Mouse (Mus musculus) neutrophil, adult 5-6 weeks (primary cell): ENCODE measurements around the gene Fam107b. TPM values are rescaled to one million over a fixed set of nuclear protein-coding genes. Genes with fewer than 3 reads are reported as not detected.

Experiments
- ATAC-seq: fragments of 151-379, 151-347 bp; 2 replicates; pipeline ENCODE4 v1.8.0; 2017; ENCODE audit warnings: mild to moderate bottlenecking, moderate TSS enrichment; ENCODE audit not compliant: insufficient number of reproducible peaks, poor library complexity, low FRiP score, severe bottlenecking; ENCODE audit errors: extremely low read depth
- total RNA-seq: library from RNA; stranded (forward); fragments of 200-1000 nt; gene quantifications from 2 replicates; pipeline ENCODE4 v1.2.3, GENCODE M21; 2017

Fam107b gene
- total RNA-seq, 1 experiment from 2014 or later: 533 TPM

GRCm38 (mm10) chr2:3752893-3753292 is 182.6 kb downstream of the Fam107b start:
- no peak for ATAC-seq

GRCm38 (mm10) chr2:3753749-3754148 is 183.5 kb downstream of the Fam107b start:
- no peak for ATAC-seq

GRCm38 (mm10) chr2:3755936-3756335 is 185.6 kb downstream of the Fam107b start:
- ATAC-seq: no peak

GRCm38 (mm10) chr2:3758406-3758805 is 188.1 kb downstream of the Fam107b start:
- no peak for ATAC-seq

GRCm38 (mm10) chr2:3760234-3760836 is 190.0 kb downstream of the Fam107b start:
- ATAC-seq: no peak

- no peak for ATAC-seq
Observed at GRCm38 (mm10) chr2:3764136-3764535, 193.8 kb downstream of the Fam107b start.

- ATAC-seq: no peak
Observed at GRCm38 (mm10) chr2:3765957-3766783, 195.9 kb downstream of the Fam107b start.

GRCm38 (mm10) chr2:3769260-3769659 is 199.0 kb downstream of the Fam107b start:
- ATAC-seq: peak; percentile 74

GRCm38 (mm10) chr2:3769786-3770318 is 199.6 kb downstream of the Fam107b start:
- ATAC-seq: no peak

GRCm38 (mm10) chr2:3770383-3770782 is 200.1 kb downstream of the Fam107b start:
- no peak for ATAC-seq

- ATAC-seq: no peak
Observed at GRCm38 (mm10) chr2:3771483-3771882, 201.2 kb downstream of the Fam107b start.

- no peak for ATAC-seq
Observed at GRCm38 (mm10) chr2:3773089-3773488, 202.8 kb downstream of the Fam107b start.

- no peak for ATAC-seq
Observed at GRCm38 (mm10) chr2:3775569-3775968, 205.3 kb downstream of the Fam107b start.

GRCm38 (mm10) chr2:3776045-3776444 is 205.8 kb downstream of the Fam107b start:
- no peak for ATAC-seq

- ATAC-seq: no peak
Observed at GRCm38 (mm10) chr2:3777696-3778095, 207.4 kb downstream of the Fam107b start.

GRCm38 (mm10) chr2:3785546-3785945 is 215.3 kb downstream of the Fam107b start:
- ATAC-seq: no peak

GRCm38 (mm10) chr2:3787752-3788423 is 217.6 kb downstream of the Fam107b start:
- ATAC-seq: no peak

- no peak for ATAC-seq
Observed at GRCm38 (mm10) chr2:3788424-3788786, 218.1 kb downstream of the Fam107b start.

- no peak for ATAC-seq
Observed at GRCm38 (mm10) chr2:3796543-3796942, 226.3 kb downstream of the Fam107b start.
